Mouse (Mus musculus) fat pad, adult 2 months (tissue): ENCODE measurements around the gene Fig4.

Source experiments
- DNase-seq: peaks from one replicate; pipeline ENCODE4 v3.0.0-alpha.2; 2011; ENCODE audit warnings: low read depth, low spot score; ENCODE audit errors: extremely low read depth

Gene Fig4

GRCm38 (mm10) chr10:41149307-41149706 is 153.8 kb downstream of the Fig4 start:
- DNase-seq, result no peak

GRCm38 (mm10) chr10:41146141-41146540 is 156.9 kb downstream of the Fig4 start:
- no peak for DNase-seq
